Mouse (Mus musculus): ENCODE data around the gene Negr1.

The Negr1 gene

GRCm38 (mm10) chr3:157232723-157233122 is 671.1 kb downstream of the Negr1 start:
- peak; percentile 54 to 60 for DNase-seq

- DNase-seq, result no peak
Observed at GRCm38 (mm10) chr3:157240240-157240639, 678.6 kb downstream of the Negr1 start.

DNA sequence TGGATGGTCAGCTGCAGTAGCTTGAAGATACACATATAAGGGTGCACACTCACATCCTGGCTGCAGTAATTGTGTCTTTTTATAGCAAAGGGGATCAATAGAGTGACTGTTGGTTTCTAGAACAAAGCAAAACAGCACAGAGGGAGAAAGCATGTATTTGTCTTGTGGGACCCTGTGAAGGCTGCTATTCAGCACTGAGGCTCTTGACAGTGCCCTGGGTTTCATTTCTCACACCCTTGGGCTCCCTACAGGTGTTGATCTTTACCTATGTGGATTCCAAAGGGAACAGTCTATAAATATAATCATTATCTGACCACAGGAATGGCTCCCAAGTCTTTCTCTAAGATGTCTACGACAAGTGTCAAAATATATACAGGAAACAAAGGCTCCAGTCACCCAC is 693.9 kb downstream of the Negr1 start:
- no peak for DNase-seq

DNA sequence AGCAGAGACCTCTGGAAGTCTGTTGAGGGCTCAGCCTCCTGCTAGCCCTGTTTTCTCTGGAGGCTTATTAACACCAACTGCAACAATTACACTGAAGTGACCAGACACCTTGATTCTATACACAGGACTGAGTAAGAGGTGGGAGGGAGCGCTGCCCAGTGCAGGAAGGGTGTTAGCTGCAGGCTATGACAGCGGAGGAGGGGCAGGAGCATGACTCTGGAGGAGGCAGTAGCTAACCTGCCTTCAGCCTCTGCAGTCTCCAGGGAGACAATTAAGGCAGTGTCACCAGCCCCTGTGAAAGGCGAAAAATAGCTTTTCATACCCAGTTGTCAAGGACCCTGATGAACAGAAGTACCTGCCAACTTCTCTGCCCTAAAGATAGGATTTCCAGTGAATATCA is 694.3 kb downstream of the Negr1 start:
- DNase-seq, result peak in 1 of 2 experiments; percentile 41

- no peak for DNase-seq
Observed at GRCm38 (mm10) chr3:157268742-157269141, 707.1 kb downstream of the Negr1 start.

GRCm38 (mm10) chr3:157272379-157272778 is 710.8 kb downstream of the Negr1 start:
- DNase-seq, result peak; percentile 35 to 54

DNA sequence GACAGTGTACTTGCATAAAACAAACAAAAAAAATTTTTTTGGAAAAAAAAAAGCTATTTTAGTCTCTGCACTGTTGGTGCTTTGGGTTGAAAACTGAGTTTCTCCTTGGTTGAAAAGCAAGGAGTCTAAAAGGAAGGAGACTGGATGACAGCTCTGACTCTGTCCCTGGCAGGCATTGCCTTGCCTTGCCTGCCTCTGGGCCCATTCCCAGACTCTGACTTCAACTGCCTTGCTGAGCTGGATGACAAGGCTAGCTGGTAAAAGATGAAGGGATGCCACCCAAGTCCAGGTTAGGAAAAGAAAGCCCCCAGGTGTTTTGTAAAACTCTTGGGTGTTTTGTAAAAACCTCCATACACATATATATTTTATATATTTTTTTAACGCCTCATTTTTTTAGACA is 712.5 kb downstream of the Negr1 start:
- peak in 1 of 2 experiments; percentile 37 for DNase-seq

DNA sequence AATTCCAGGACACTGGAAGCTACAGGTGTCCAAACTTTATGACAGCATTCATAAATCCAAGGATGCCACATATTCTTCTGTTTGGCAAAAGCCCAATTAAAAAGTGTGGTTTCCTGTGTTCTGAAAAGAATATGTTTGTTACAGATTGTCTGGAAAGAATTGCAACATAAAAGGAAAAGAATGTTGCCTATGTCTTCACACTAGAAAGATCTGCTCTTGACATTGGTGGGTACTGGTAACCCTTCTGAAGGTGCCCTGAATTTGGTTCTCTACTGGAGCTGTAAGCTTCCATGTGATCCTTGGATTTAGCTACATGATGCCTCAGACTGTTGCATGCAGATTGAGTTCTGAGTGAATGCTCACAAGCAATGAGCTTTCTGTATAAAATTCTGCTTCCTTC is 718.1 kb downstream of the Negr1 start:
- no peak for DNase-seq

DNA sequence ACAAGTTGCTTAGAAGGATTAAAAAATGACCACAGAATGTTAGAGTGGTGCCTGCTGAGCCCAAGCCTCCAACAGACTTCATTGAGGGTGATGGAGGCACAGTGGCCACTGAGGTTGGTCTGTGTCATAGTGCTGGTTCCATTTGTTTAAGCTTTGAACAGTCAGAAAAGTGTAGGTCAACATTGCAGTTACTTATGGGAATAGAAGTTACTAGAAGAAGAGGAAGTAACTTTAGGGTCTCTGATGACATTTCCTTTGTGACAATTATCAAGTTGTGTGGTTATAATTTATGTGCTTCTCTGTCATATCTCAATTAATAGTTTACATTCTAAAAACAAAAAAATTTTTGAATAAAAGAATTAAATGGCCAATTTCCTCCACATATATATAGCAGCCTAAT is 719.7 kb downstream of the Negr1 start:
- no peak for DNase-seq

GRCm38 (mm10) chr3:157291286-157291685 is 729.7 kb downstream of the Negr1 start:
- no peak for DNase-seq

- DNase-seq, result no peak
Observed at GRCm38 (mm10) chr3:157297216-157297615, 735.6 kb downstream of the Negr1 start.

GRCm38 (mm10) chr3:157303430-157304116 is 742.0 kb downstream of the Negr1 start:
- no peak for DNase-seq

DNA sequence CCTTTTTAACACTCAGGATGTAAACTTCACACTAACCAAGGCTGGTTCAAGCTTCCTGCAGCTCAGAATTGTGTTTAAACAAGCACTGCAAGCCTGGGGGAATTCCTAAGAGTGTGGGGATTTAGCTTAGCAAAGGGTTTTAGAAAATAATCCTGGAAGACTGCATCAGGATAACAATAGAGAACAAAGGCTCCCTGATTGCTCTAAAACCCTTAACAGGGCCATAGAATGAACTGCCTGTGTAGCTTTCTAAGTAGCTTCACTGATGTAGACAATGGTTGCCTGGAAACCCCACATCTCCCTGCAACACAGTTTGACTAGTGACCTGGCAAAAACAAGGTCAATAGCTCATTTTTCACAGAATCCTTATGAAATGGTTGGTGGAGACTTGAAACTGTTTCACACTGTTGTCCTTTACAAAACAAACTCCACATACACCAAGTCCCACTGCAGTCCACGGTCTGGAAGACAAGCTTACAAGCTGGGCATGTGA is 759.5 kb downstream of the Negr1 start:
- DNase-seq, result no peak

DNA sequence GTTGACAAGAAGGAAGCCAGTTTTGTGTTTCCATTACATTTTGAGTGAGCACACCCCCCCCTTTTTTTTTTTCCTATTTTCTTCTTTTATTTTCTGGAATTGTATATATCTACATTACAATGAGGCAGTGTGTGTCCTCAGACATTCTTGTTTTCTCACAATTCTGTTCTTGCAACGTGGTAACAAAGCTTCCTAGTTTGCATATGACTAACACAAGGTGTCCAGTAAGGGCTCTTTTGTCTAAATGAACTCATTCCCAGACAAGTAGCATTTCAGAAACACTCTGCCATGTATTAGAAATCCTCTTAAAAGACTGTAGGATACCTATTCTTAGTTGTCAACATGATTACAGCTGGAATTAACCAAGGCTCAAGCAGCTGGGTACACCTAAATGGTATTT is 760.2 kb downstream of the Negr1 start:
- DNase-seq, result no peak

GRCm38 (mm10) chr3:157334169-157334568 is 772.6 kb downstream of the Negr1 start:
- DNase-seq, result no peak

- DNase-seq, result no peak
Observed at GRCm38 (mm10) chr3:157349480-157349879, 787.9 kb downstream of the Negr1 start.

DNA sequence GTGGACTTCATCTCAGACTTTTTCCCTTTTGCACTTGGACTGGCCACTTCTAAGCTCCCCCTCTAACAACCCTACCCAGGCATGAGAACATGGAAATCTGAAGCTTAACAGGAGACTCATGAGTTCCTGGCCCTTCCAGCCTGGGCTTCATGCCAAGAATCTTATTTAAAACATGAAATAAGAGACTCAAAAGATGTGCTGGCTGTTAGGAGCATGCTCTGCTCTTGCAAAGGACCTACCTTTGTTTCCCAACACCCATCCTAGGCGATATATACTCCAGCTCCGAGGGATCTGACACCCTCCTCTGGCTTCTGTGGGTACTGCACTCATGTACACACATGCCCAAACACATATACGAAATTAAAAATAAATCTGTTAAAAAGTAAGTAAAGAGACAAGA is 797.3 kb downstream of the Negr1 start:
- no peak for DNase-seq

- DNase-seq, result no peak
Observed at GRCm38 (mm10) chr3:157359840-157360239, 798.2 kb downstream of the Negr1 start.

Measured in cerebellum, adult 18-20 months (tissue).